Mouse (Mus musculus) embryonic facial prominence, embryonic 13.5 days (tissue): Measurements from ENCODE around the gene Wasf2. TPM values are rescaled to one million over a fixed set of nuclear protein-coding genes. Genes with fewer than 3 reads are reported as not detected.

Experiments
- ATAC-seq: fragments of 200-750 bp; cut with Nextera tagmentation; 2 replicates; pipeline ENCODE4 v1.8.0; 2017; ENCODE audit warnings: low read depth; ENCODE audit not compliant: insufficient number of reproducible peaks, insufficient read depth, low FRiP score, low TSS enrichment
- H3K27ac ChIP-seq: fragments of 300-500 bp; sonication (generic); 2 replicates; pipeline ENCODE4 v1.5.1; 2015; ENCODE audit warnings: moderate library complexity, mild to moderate bottlenecking, inconsistent platforms
- H3K27me3 ChIP-seq: fragments of 300-500 bp; sonication (generic); 2 replicates; pipeline ENCODE4 v1.6.1; 2015; ENCODE audit warnings: mild to moderate bottlenecking, inconsistent platforms
- H3K36me3 ChIP-seq: fragments of 300-500 bp; sonication (generic); 2 replicates; pipeline ENCODE4 v1.6.1; 2015; ENCODE audit warnings: mild to moderate bottlenecking, inconsistent platforms
- H3K4me1 ChIP-seq: fragments of 300-500 bp; sonication (generic); 2 replicates; pipeline ENCODE4 v1.6.1; 2015; ENCODE audit warnings: inconsistent platforms
- H3K4me2 ChIP-seq: fragments of 300-500 bp; sonication (generic); 2 replicates; pipeline ENCODE4 v1.6.1; 2015; ENCODE audit warnings: moderate library complexity, mild to moderate bottlenecking, inconsistent platforms
- H3K4me3 ChIP-seq: fragments of 300-500 bp; sonication (generic); 2 replicates; pipeline ENCODE4 v1.5.1; 2015; ENCODE audit warnings: mild to moderate bottlenecking, inconsistent platforms
- H3K9ac ChIP-seq: fragments of 300-500 bp; sonication (generic); 2 replicates; pipeline ENCODE4 v1.6.1; 2015; ENCODE audit warnings: mild to moderate bottlenecking, inconsistent platforms
- H3K9me3 ChIP-seq: fragments of 300-500 bp; sonication (generic); 2 replicates; pipeline ENCODE4 v1.6.1; 2016; ENCODE audit warnings: inconsistent platforms
- WGBS: fragments of 180-500 bp; shearing (Covaris S2); methylation state at CpG from one replicate; pipeline ENCODE4 v1.1.7; 2015; ENCODE audit warnings: mixed read lengths; 5-methylcytosine and 5-hydroxymethylcytosine counted together
- polyA plus RNA-seq: library from polyadenylated mRNA; unstranded; fragments of >200 nt; fragmentation: Nextera tagmentation; extraction: Ambion mirVana; gene quantifications from 2 replicates; pipeline ENCODE4 v1.2.1, GENCODE M21; 2015

Wasf2 gene
- polyA plus RNA-seq, 1 experiment from 2014 or later: 142 TPM

- Histone ChIP-seq H3K9ac (peak overlapping the region; percentile 94), H3K4me2 (peak overlapping the region; percentile 92), H3K36me3 (peaks cover 11% of the 10 kb centered on the region; the same call in 1 of the 2 replicates), H3K4me3 (peak overlapping the region; percentile 99), H3K4me1 (peaks cover 24% of the 10 kb centered on the region), H3K9me3 (peaks cover 3% of the 10 kb centered on the region; the same call in 1 of the 2 replicates), H3K27ac (peak overlapping the region; percentile 80), H3K27me3 (no peaks in the 10 kb centered on the region)
- 0 out of 2 replicates have a peak, but pooled peaks have one; percentile 22 for ATAC-seq
- 2% methylated on average over 17 of the region's 17 CpGs for WGBS
Measured at GRCm38 (mm10) chr4:133130890-133131741, 811 bp downstream of the Wasf2 start.

GRCm38 (mm10) chr4:133132027-133132426 lies 1.7 kb downstream of the Wasf2 start:
- Histone ChIP-seq H3K27ac (peak overlapping the region; percentile 80), H3K36me3 (peaks cover 11% of the 10 kb centered on the region; the same call in 1 of the 2 replicates), H3K4me3 (peak overlapping the region; percentile 99), H3K4me2 (peak overlapping the region; percentile 92), H3K9me3 (peaks cover 3% of the 10 kb centered on the region; the same call in 1 of the 2 replicates), H3K9ac (peak overlapping the region; percentile 94), H3K27me3 (no peaks in the 10 kb centered on the region), H3K4me1 (peaks cover 30% of the 10 kb centered on the region)
- WGBS: 13% methylated on average over 6 of the region's 6 CpGs
- no peak for ATAC-seq

- Histone ChIP-seq H3K4me3 (no peak overlapping the region), H3K4me2 (no peak overlapping the region), H3K9ac (no peak overlapping the region), H3K27ac (no peak overlapping the region), H3K27me3 (no peaks in the 10 kb centered on the region), H3K4me1 (peaks cover 21% of the 10 kb centered on the region), H3K36me3 (peaks cover 25% of the 10 kb centered on the region), H3K9me3 (peaks cover 3% of the 10 kb centered on the region; the same call in 1 of the 2 replicates)
- 70% methylated on average over 1 of the region's 1 CpGs for WGBS
- ATAC-seq: no peak
Measured at GRCm38 (mm10) chr4:133136946-133137345, 6.6 kb downstream of the Wasf2 start.

GRCm38 (mm10) chr4:133138971-133139370 lies 8.7 kb downstream of the Wasf2 start:
- Histone ChIP-seq H3K4me3 (no peak overlapping the region), H3K4me2 (no peak overlapping the region), H3K27ac (no peak overlapping the region; the same call in 1 of the 2 replicates), H3K36me3 (peaks cover 22% of the 10 kb centered on the region), H3K9ac (no peak overlapping the region), H3K9me3 (peaks cover 2% of the 10 kb centered on the region; the same call in 1 of the 2 replicates), H3K4me1 (0 out of 2 replicates have a peak, but pooled peaks cover 12% of the 10 kb centered on the region), H3K27me3 (no peaks in the 10 kb centered on the region)
- 87% methylated on average over 4 of the region's 4 CpGs for WGBS
- ATAC-seq: no peak

- 92% methylated on average over 5 of the region's 5 CpGs for WGBS
- Histone ChIP-seq H3K4me2 (no peak overlapping the region), H3K4me1 (peaks cover 18% of the 10 kb centered on the region), H3K4me3 (no peak overlapping the region), H3K27ac (no peak overlapping the region), H3K36me3 (no peaks in the 10 kb centered on the region), H3K27me3 (no peaks in the 10 kb centered on the region), H3K9me3 (no peaks in the 10 kb centered on the region), H3K9ac (no peak overlapping the region)
- no peak for ATAC-seq
Measured at GRCm38 (mm10) chr4:133155006-133155405, 24.7 kb downstream of the Wasf2 start.

GRCm38 (mm10) chr4:133155726-133156125 lies 25.4 kb downstream of the Wasf2 start:
- WGBS: 85% methylated on average over 6 of the region's 6 CpGs
- H3K4me2 ChIP-seq: no peak overlapping the region
- ATAC-seq: no peak

GRCm38 (mm10) chr4:133156422-133156821 lies 26.1 kb downstream of the Wasf2 start:
- 59% methylated on average over 4 of the region's 4 CpGs for WGBS
- no peak for ATAC-seq
- H3K9me3 ChIP-seq: no peaks in the 10 kb centered on the region
- 0 out of 2 replicates have a peak, but pooled peaks cover 6% of the 10 kb centered on the region for H3K36me3 ChIP-seq
- H3K27ac ChIP-seq: 0 out of 2 replicates have a peak overlapping the region, but pooled peaks have one; percentile 13
- H3K4me2 ChIP-seq: no peak overlapping the region
- no peak overlapping the region for H3K4me3 ChIP-seq
- H3K27me3 ChIP-seq: no peaks in the 10 kb centered on the region
- H3K4me1 ChIP-seq: peaks cover 18% of the 10 kb centered on the region
- no peak overlapping the region for H3K9ac ChIP-seq

More at GRCm38 (mm10) chr4:133155726-133156125, 25.4 kb downstream of the Wasf2 start:
- H3K9me3 ChIP-seq: no peaks in the 10 kb centered on the region
- H3K9ac ChIP-seq: no peak overlapping the region
- peaks cover 18% of the 10 kb centered on the region for H3K4me1 ChIP-seq
- no peak overlapping the region for H3K4me3 ChIP-seq
- no peak overlapping the region for H3K27ac ChIP-seq
- H3K36me3 ChIP-seq: 0 out of 2 replicates have a peak, but pooled peaks cover 6% of the 10 kb centered on the region
- H3K27me3 ChIP-seq: no peaks in the 10 kb centered on the region

GRCm38 (mm10) chr4:133156831-133157230 lies 26.5 kb downstream of the Wasf2 start:
- Histone ChIP-seq H3K9me3 (no peaks in the 10 kb centered on the region), H3K27me3 (no peaks in the 10 kb centered on the region)
- no peak for ATAC-seq

GRCm38 (mm10) chr4:133159127-133159526 lies 28.8 kb downstream of the Wasf2 start:
- peaks cover 18% of the 10 kb centered on the region for H3K4me1 ChIP-seq
- H3K4me3 ChIP-seq: no peak overlapping the region
- H3K36me3 ChIP-seq: peaks cover 8% of the 10 kb centered on the region
- no peaks in the 10 kb centered on the region for H3K9me3 ChIP-seq
- WGBS: 67% methylated on average over 6 of the region's 6 CpGs
- H3K4me2 ChIP-seq: no peak overlapping the region
- no peaks in the 10 kb centered on the region for H3K27me3 ChIP-seq
- H3K27ac ChIP-seq: 0 out of 2 replicates have a peak overlapping the region, but pooled peaks have one; percentile 0
- no peak for ATAC-seq
- H3K9ac ChIP-seq: no peak overlapping the region

More at GRCm38 (mm10) chr4:133156831-133157230, 26.5 kb downstream of the Wasf2 start:
- WGBS: 73% methylated on average over 10 of the region's 10 CpGs
- no peak overlapping the region for H3K4me3 ChIP-seq
- no peak overlapping the region for H3K4me2 ChIP-seq
- H3K9ac ChIP-seq: no peak overlapping the region
- H3K27ac ChIP-seq: 0 out of 2 replicates have a peak overlapping the region, but pooled peaks have one; percentile 13
- 0 out of 2 replicates have a peak, but pooled peaks cover 6% of the 10 kb centered on the region for H3K36me3 ChIP-seq
- peaks cover 18% of the 10 kb centered on the region for H3K4me1 ChIP-seq

GRCm38 (mm10) chr4:133159646-133160045 lies 29.3 kb downstream of the Wasf2 start:
- H3K4me3 ChIP-seq: no peak overlapping the region
- H3K4me2 ChIP-seq: no peak overlapping the region
- 80% methylated on average over 4 of the region's 4 CpGs for WGBS
- H3K9ac ChIP-seq: no peak overlapping the region
- H3K36me3 ChIP-seq: peaks cover 13% of the 10 kb centered on the region
- H3K27me3 ChIP-seq: no peaks in the 10 kb centered on the region
- H3K27ac ChIP-seq: 0 out of 2 replicates have a peak overlapping the region, but pooled peaks have one; percentile 0
- no peak for ATAC-seq
- peaks cover 18% of the 10 kb centered on the region for H3K4me1 ChIP-seq
- no peaks in the 10 kb centered on the region for H3K9me3 ChIP-seq

GRCm38 (mm10) chr4:133160211-133160610 lies 29.9 kb downstream of the Wasf2 start:
- Histone ChIP-seq H3K9ac (no peak overlapping the region), H3K4me1 (peaks cover 18% of the 10 kb centered on the region), H3K4me3 (no peak overlapping the region), H3K9me3 (no peaks in the 10 kb centered on the region), H3K4me2 (no peak overlapping the region), H3K27me3 (no peaks in the 10 kb centered on the region), H3K27ac (no peak overlapping the region), H3K36me3 (peaks cover 18% of the 10 kb centered on the region)
- ATAC-seq: no peak
- WGBS: 73% methylated on average over 8 of the region's 8 CpGs
